Mouse (Mus musculus) gastrocnemius, postnatal 14 days (tissue): ENCODE measurements around the gene Rnf150. TPM values are rescaled to one million over a fixed set of nuclear protein-coding genes. Genes with fewer than 3 reads are reported as not detected.

Source experiments
- DNase-seq: peaks from one replicate; pipeline ENCODE4 v3.0.0; 2021; ENCODE audit warnings: mixed read lengths
- intact Hi-C: fragments of 180-260 bp; cut with DNase I; formaldehyde crosslinking; loops from one replicate; pipeline ENCODE4 v1.15.1; 2025; ENCODE audit warnings: low total_unique reads
- total RNA-seq, 2 experiments: library from RNA; stranded (reverse); gene quantifications; 2 replicates each; pipeline ENCODE4 v1.2.3; 2021

The Rnf150 gene
- total RNA-seq, 2 experiments from 2014 or later, result 12.1 to 13.1 TPM

DNA sequence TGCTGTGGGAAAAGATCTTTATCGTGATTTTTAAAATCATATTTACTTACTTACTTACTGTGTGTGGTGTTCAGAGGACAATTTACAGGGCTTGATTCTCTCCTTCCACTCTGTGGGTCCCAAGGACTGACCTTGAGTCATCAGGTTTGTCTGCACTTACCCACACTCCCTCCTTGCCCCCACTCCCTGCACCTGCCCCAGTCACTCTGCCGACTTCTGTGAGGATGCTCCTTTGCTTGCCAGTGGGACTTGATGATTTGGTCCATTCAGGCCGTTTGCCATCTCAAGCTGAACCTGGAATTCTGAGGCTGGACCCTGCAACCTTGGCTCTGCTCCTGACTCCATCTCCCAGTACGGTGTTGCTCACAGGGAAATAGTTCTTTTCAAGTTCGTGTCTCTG is 63.4 kb downstream of the Rnf150 start:
- intact Hi-C loops, result no loop called here
- no peak for DNase-seq

- intact Hi-C loops, result loop anchor here (10.0 kb wide), 1 partner anchor 67 kb away; the partner anchor contains the start of gene Rnf150
- DNase-seq, result no peak
These were observed 68.4 kb downstream of the Rnf150 start for GRCm38 (mm10) chr8:82931554-82931953.

DNA sequence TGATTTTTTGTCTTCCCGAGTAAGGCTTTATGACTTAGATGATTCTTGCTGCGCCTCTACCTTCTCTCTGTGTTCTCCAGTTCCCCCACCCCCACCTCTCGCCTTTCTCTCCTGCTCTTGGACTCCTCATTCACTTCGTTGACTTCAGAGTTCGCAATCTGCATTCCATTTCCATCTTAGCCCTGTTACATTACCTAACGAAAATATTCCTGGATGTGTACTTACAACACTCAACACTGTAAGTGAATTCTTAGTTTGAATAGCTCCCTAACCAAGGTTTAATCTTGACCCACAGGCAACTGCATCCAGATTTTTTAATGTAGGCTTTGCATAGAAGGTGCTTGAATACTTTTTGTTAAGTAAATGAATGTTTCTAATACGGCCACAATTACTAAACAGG is 73.0 kb downstream of the Rnf150 start:
- intact Hi-C loops, result loop anchor here (10.0 kb wide), 1 partner anchor 71 kb away; the partner anchor contains the start of gene Rnf150
- no peak for DNase-seq

- intact Hi-C loops, result loop anchor here (10.0 kb wide), 1 partner anchor 72 kb away; the partner anchor contains the start of gene Rnf150
- no peak for DNase-seq
These were observed 73.7 kb downstream of the Rnf150 start for GRCm38 (mm10) chr8:82936866-82937265.

DNA sequence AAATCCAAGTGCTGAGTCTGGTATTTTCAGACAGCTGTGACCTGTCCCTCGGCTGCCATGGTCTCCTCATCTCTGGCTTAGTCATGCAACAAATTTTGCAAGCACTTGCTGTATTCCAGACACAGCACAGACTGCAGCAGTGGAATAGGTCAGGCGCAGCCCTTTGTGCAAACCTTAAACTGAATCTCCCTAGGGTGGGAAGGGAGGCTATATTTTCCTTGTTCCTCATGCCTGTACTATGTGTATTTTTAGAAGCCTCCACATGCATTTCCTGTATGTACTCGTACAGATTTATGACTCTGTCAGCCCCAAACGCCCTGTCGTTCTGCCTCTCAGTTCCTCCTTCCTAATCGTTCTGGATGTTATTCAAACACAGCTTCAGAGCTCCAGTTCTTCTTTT is 76.8 kb downstream of the Rnf150 start:
- intact Hi-C loops, result loop anchor here (10.0 kb wide), 1 partner anchor 75 kb away; the partner anchor contains the start of gene Rnf150
- peak; percentile 31 for DNase-seq

DNA sequence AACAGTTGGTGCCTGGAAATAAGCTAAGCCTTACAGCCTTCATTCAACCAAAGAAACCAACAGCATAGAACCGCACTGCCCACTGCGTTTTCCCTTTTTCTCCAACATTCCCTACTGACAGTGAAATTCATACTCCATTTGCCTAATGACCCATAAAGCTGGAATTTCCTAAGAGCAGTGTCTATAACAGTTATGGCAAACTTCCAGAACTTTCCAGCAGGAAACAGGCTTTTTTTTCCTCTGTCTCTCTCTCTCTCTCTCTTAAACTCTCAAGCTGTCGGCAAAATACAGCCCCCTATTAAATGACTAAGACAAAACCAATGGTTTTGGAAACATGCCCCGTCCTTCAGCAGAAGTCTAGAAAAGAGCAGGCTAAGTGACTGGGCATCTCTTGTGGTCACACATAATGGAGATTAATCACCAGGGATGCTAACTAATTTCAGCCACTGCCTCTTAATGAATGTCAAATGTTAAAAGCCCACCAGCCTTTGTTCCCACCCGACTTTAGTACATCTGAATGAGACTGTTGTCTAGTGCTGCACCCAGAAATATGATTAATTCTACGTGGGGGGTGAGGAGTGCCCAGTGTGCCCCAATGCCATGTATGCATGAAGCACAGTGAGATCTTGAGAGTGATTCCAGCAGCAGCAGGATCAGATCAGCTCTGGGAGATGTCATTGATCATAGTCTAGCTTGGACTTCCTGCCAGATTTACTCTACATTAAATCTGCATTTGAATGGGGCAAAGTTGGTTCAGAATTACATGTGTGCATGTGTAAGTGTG is 80.3 kb downstream of the Rnf150 start:
- no peak for DNase-seq
- intact Hi-C loops, result no loop called here

DNA sequence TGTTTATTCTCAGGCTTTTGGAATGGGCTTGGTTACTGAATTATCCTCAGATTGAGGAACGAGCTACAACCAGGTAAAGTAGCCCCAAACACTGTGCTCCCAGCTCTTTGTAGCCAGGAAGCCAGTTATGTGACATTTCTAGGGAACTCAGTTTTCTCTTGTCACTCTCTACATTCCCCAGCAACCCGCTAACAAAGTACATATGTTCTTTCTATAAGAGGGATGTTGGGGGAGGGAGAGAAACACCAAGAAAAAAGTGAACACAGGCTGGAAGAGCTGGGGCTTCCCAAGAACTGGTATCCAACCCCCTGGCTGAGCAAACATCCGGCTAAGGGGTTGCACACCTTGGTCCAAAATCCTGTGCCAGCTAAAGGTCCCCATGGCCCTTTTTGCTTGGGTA is 82.7 kb downstream of the Rnf150 start:
- intact Hi-C loops, result no loop called here
- no peak for DNase-seq

GRCm38 (mm10) chr8:82946658-82947057 is 83.5 kb downstream of the Rnf150 start:
- no peak for DNase-seq
- intact Hi-C loops, result no loop called here

- intact Hi-C loops, result no loop called here
- DNase-seq, result no peak
These were observed 92.1 kb downstream of the Rnf150 start for GRCm38 (mm10) chr8:82955162-82955754.

DNA sequence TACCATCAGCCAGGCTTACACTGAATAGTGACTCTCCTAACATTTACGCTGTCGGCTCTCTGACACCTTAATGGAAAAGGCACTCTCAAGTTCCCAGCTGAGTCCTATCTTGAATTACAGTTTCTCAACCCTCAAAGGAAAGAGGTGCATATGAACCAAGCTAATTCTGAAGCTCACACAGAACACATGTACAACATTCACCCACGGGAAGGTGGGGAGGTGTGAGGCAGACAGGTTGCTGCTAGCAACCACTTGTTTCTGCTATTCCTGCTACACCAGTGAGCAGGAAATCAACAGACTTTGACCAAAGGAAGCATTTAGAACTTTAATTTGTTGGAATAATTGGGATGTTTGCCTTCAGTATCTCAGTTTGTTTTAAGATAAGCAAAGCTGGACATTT is 96.3 kb downstream of the Rnf150 start:
- DNase-seq, result no peak
- intact Hi-C loops, result no loop called here

DNA sequence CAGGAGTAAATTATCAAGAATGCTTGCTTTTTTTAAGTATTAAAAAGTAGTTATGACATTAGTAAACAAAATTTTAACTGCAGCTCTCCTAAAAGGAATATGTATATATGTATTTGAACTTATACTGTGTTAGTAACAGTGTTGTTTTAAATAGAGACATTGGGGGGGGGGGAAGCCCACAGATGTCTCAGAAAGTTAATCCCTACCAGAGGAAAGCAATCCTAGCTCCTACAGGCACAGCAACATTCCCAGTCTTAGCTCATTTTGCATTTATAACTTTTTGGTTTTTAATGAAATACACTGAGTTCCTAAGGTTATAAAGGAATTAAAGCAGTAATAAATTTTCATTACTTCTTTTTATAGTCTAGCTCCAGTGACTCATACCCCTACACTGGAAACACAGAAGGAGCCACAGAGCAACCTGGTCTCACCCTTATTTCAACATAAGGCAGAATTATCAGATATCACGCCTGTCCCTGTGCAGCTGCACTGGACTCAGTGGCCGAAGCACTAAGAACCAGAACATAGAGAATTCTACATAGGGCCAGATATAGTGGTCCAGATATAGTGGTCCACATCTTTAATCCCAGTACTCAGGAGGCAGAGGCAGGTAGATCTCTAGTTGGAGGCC is 96.9 kb downstream of the Rnf150 start:
- DNase-seq, result no peak
- intact Hi-C loops, result no loop called here

- intact Hi-C loops, result no loop called here
- DNase-seq, result no peak
These were observed 101.4 kb downstream of the Rnf150 start for GRCm38 (mm10) chr8:82964537-82964936.

DNA sequence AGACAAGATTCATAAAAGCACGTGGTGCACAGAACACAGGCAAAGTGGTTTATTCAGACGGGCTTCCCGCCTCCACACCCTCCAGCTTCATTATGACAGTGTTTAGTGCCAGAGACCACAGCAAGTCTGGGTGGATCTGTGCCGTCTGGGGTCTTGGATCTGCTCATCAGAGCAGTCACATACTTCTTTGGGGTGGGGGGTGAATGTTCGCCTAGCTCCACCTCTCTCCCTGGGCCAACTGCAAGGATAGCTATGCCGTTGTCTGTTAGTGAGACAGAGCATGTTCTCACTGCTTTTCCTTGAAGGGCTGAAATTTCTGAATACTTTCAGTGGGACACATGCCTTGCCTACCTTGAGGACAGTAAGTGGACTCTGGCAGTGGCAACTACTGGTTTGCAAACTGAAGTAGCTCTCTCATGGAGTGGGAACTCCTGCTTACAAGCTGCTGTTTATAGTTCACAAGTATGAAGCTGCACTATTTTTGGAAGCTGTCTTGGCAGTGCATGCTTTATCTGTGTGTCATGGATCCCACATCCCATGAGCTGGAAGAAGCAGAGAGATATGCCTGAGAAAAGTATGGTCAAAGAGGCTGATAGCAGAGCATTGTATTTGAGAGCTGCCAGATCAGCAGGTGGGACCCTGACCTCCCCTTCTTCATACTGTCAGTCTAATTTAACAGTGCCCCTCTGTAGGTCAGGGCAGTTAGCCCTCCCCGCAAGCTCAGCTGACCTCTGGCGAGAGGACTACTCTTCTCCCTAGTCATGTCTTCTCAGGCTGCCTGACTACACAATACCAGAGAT is 104.9 kb downstream of the Rnf150 start:
- peak; percentile 7 for DNase-seq
- intact Hi-C loops, result no loop called here

DNA sequence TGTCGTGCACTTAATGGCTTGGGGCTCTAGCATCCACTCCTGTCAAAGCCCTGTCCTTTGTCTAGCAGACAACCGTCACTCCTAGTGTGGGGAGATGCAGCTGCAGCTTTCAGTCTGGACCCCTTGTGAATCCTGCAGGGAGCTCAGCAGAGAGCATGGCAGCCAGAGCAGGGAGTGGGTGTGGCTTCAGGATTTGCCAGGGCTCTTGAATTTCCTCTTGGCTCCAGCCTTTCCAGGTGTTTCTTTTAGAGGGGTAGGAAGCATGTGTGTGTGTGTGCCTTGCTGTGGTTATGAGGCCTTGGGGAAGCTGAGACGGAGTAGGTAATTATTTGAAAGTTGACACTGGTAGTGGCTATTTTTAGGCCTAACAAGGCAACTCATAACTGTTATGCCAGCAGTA is 106.8 kb downstream of the Rnf150 start:
- intact Hi-C loops, result no loop called here
- peak; percentile 29 for DNase-seq

- intact Hi-C loops, result no loop called here
- DNase-seq, result no peak
These were observed 109.7 kb downstream of the Rnf150 start for GRCm38 (mm10) chr8:82972812-82973211.

GRCm38 (mm10) chr8:82973331-82973730 is 110.2 kb downstream of the Rnf150 start:
- DNase-seq, result no peak
- intact Hi-C loops, result no loop called here

GRCm38 (mm10) chr8:82981244-82981855 is 118.2 kb downstream of the Rnf150 start:
- DNase-seq, result no peak
- intact Hi-C loops, result no loop called here

DNA sequence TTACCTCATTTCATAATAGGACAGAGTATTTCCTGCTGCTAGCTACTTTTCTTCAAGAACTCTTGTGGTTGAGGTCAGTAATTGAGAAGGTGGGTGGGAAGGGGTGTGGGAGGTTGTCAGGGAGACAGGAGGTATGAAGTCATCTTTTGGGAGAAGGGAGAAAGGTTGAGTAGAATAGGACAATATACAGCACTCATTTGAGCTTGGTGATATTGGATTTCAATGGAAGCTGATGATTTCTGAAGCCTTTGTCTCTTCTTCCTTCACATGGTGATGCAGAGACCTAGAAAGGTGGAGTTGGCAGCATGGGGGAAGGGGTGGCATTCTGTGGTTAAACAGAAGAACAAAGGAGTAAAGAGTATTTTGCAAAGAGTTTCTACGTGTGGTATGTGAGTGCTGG is 119.7 kb downstream of the Rnf150 start:
- intact Hi-C loops, result no loop called here
- DNase-seq, result no peak

GRCm38 (mm10) chr8:82983301-82983700 is 120.1 kb downstream of the Rnf150 start:
- no peak for DNase-seq
- intact Hi-C loops, result no loop called here
